Mouse (Mus musculus) hindbrain, postnatal 0 days (tissue): ENCODE data around the gene Col7a1. TPM values are rescaled to one million over a fixed set of nuclear protein-coding genes. Genes with fewer than 3 reads are reported as not detected.

ENCODE experiments used
- ATAC-seq: fragments of 200-750 bp; cut with Nextera tagmentation; 2 replicates; pipeline ENCODE4 v1.8.0; 2017; ENCODE audit warnings: mild to moderate bottlenecking, moderate TSS enrichment, moderate library complexity
- DNase-seq: peaks from one replicate; pipeline ENCODE4 v3.0.0-alpha.2; 2015; ENCODE audit warnings: low spot score
- H3K27ac ChIP-seq: fragments of 300-500 bp; sonication (generic); 2 replicates; pipeline ENCODE4 v1.5.1; 2014; ENCODE audit warnings: mild to moderate bottlenecking
- H3K27me3 ChIP-seq: fragments of 300-500 bp; sonication (generic); 2 replicates; pipeline ENCODE4 v1.6.1; 2014; ENCODE audit warnings: low read length, mixed read lengths; ENCODE audit not compliant: insufficient read depth
- H3K36me3 ChIP-seq: fragments of 300-500 bp; sonication (generic); 2 replicates; pipeline ENCODE4 v1.6.1; 2014; ENCODE audit warnings: low read length, mixed read lengths; ENCODE audit not compliant: insufficient read depth
- H3K4me1 ChIP-seq: fragments of 300-500 bp; sonication (generic); 2 replicates; pipeline ENCODE4 v1.6.1; 2014; ENCODE audit warnings: antibody characterized with exemption, low read length, mixed read lengths; ENCODE audit not compliant: insufficient read depth
- H3K4me2 ChIP-seq: fragments of 300-500 bp; sonication (generic); 2 replicates; pipeline ENCODE4 v1.6.1; 2014; ENCODE audit warnings: low read depth, mild to moderate bottlenecking, low read length, moderate library complexity, mixed read lengths
- H3K4me3 ChIP-seq: fragments of 300-500 bp; sonication (generic); 2 replicates; pipeline ENCODE4 v1.5.1; 2014; ENCODE audit warnings: low read length
- H3K9ac ChIP-seq: fragments of 300-500 bp; sonication (generic); replicated peaks from 2 replicates; pipeline ENCODE4 v1.6.1; 2014; ENCODE audit warnings: mild to moderate bottlenecking, low read length, moderate library complexity, mixed read lengths
- H3K9me3 ChIP-seq: fragments of 300-500 bp; sonication (generic); 2 replicates; pipeline ENCODE4 v1.6.1; 2016; ENCODE audit warnings: low read length, mixed read lengths
- CTCF ChIP-seq: IDR thresholded peaks from 2 replicates; pipeline ENCODE4 v1.5.1; 2016; ENCODE audit warnings: antibody characterized with exemption, control low read depth, low read depth
- WGBS: fragments of 180-500 bp; shearing (Covaris S2); extraction: QIAGEN DNeasy Blood & Tissue Kit; methylation state at CpG from one replicate; pipeline ENCODE4 v1.1.7; 2014; 5-methylcytosine and 5-hydroxymethylcytosine counted together
- polyA plus RNA-seq: library from polyadenylated mRNA; unstranded; fragments of >200 nt; fragmentation: Nextera tagmentation; extraction: Ambion mirVana; gene quantifications from 2 replicates; pipeline ENCODE4 v1.2.1, GENCODE M21; 2015
- total RNA-seq: library from RNA; depleted of rRNA; stranded (reverse); fragments of >200 nt; gene quantifications from 2 replicates; pipeline ENCODE4 v1.2.3, GENCODE M21; 2014

Gene Col7a1
- total and polyA plus RNA-seq, 2 experiments from 2014 or later: 0.69 to 1.9 TPM

DNA sequence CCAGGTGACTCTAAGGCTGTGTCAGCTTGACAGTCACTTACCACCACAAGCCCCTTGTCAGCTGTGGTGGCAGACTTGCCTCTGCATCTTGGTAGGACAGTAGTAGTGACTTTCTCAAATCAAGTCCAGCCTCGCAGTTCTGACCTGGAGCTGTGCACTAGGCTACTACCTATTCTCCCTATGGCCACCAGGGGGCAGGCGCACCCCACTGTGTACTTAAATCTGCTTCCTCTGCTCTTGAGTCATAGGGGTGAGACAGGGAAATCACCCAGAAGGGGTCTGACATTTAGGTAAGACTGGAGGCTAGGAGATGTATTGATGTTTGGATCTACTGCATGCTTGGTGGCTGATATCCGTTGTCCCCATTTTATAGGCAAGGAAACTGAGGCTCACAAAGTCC lies 47.3 kb downstream of the Col7a1 start:
- Histone ChIP-seq H3K9ac (no peak overlapping the region), H3K9me3 (no peaks in the 10 kb centered on the region), H3K36me3 (no peaks in the 10 kb centered on the region; the same call in 1 of the 2 replicates), H3K4me1 (no peaks in the 10 kb centered on the region), H3K27ac (no peak overlapping the region), H3K4me3 (no peak overlapping the region), H3K27me3 (no peaks in the 10 kb centered on the region), H3K4me2 (no peak overlapping the region)
- 15% methylated on average over 3 of the region's 3 CpGs for WGBS
- ATAC-seq: peak; percentile 50; the same call in 1 of the 2 replicates
- peak; percentile 99 for TF ChIP-seq CTCF
- peak; percentile 75 for DNase-seq

DNA sequence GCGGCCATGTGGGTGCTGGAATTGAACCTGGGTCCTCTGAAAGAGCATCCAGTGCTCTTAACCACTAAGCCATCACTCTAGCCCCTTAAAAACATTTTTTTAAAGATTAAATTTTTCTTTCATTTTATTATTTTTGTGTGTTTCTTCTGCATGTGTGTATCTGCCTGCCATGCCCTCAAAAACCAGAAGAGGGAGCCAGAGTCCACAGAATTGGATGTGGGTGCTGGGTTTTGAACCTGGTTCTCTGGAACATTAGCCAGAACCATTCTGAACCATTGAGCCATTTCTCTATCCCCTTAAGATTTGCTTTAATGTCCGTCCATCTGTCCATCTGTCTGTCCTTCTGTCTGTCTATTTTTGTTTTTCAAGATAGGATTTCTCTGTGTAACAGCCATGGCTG lies 49.8 kb downstream of the Col7a1 start:
- DNase-seq (peak; percentile 55), ATAC-seq (no peak)
- TF ChIP-seq CTCF: peak; percentile 79
- peaks cover 6% of the 10 kb centered on the region for H3K36me3 ChIP-seq
- H3K4me3 ChIP-seq: no peak overlapping the region
- no peaks in the 10 kb centered on the region for H3K9me3 ChIP-seq
- H3K9ac ChIP-seq: no peak overlapping the region
- no peak overlapping the region for H3K4me2 ChIP-seq
- H3K4me1 ChIP-seq: no peaks in the 10 kb centered on the region
- no peaks in the 10 kb centered on the region for H3K27me3 ChIP-seq
- H3K27ac ChIP-seq: no peak overlapping the region
- WGBS: 58% methylated on average over 2 of the region's 2 CpGs

DNA sequence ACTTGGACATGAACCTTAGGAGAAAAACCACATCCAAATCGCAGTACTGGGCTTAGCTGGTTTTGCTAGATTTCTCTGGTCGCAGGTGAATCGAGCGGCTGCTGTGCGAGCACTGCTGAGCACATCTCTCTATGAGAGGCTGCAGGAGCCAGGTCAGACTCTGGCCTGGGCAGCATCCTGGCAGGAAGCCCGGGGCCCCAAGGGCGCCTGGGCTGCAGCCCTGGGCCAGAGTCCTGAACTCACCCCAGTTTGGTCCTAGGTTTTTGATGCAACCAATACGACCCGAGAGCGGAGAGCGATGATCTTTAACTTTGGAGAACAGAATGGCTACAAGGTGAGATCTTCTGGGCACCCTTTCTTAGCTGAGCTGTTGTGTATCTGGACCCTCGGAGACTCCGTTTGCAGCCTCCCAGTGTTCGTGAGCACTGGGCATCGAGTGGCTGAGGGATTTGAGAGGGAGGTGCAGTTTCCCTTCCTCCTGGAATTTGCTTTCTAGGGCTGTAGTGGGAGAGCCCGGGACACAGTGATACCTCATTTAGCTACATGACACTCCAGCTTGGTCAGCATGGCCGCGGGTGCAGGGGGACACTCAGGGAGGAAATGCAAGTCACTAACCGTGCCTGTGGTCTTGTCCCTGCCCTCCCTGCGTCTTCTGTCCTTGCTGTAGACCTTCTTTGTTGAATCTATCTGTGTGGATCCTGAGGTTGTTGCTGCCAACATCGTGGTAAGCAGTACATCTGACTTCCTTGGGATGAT lies 53.8 kb downstream of the Col7a1 start:
- no peak for ATAC-seq
- Histone ChIP-seq H3K27me3 (no peaks in the 10 kb centered on the region), H3K9me3 (no peaks in the 10 kb centered on the region), H3K27ac (no peak overlapping the region), H3K4me3 (no peak overlapping the region), H3K4me1 (no peaks in the 10 kb centered on the region), H3K36me3 (peaks cover 6% of the 10 kb centered on the region), H3K9ac (no peak overlapping the region), H3K4me2 (no peak overlapping the region)
- no peak for TF ChIP-seq CTCF
- no peak for DNase-seq
- WGBS: 83% methylated on average over 21 of the region's 21 CpGs

DNA sequence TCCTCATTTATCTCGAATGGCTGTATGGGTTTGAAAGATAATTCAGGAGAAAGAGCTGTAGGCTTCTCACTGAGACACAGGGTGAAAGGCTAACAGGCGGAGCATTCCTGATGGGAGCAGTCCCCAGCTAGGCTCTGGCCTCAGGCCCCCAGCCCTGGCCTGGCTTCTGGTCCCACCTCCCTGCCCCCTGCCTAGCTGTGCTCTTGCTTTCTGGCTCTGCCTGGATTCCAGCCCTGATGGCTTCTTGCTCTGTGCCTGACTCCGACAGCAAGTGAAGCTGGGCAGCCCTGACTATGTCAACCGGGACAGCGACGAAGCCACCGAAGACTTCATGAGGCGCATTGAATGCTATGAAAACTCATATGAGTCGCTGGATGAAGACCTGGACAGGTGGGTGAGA lies 54.7 kb downstream of the Col7a1 start:
- H3K4me3 ChIP-seq: no peak overlapping the region
- no peaks in the 10 kb centered on the region for H3K4me1 ChIP-seq
- no peak for DNase-seq
- peaks cover 6% of the 10 kb centered on the region for H3K36me3 ChIP-seq
- no peak for ATAC-seq
- no peaks in the 10 kb centered on the region for H3K9me3 ChIP-seq
- no peak overlapping the region for H3K4me2 ChIP-seq
- 77% methylated on average over 9 of the region's 9 CpGs for WGBS
- TF ChIP-seq CTCF: no peak
- H3K27ac ChIP-seq: no peak overlapping the region
- H3K27me3 ChIP-seq: no peaks in the 10 kb centered on the region
- H3K9ac ChIP-seq: no peak overlapping the region

DNA sequence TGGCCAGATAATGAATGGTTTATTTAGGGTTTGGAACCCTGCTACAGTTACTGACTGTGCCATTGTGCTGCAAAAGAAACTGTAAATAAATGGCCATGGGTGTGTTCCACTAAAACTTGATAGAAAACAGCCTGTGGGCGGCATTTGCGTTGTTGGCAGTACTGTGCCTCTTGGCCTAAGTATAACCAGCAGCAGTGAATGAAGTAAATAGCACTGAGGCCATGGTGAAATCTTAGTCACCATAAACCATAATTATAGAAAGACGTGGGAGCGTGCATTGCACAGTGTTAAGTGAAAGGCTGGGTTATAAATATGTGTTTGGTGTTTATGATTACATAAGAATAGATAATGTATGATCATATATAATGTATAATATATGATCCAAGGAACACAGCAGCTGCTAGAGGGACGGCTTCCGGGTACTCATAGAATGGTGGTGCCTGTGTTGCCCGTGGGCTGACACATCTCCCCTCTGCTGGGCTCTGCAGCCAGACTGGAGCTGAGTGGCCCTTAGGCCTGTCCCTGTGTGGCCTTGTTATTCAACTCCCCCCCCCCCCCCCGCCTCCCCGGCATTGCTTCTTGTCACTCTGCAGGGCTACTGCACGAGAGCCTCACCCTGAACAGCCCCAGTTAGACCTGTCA lies 55.7 kb downstream of the Col7a1 start:
- DNase-seq (no peak), ATAC-seq (no peak; the same call in 1 of the 2 replicates)
- Histone ChIP-seq H3K27me3 (no peaks in the 10 kb centered on the region), H3K36me3 (peaks cover 6% of the 10 kb centered on the region), H3K4me3 (no peak overlapping the region), H3K4me1 (no peaks in the 10 kb centered on the region), H3K9me3 (no peaks in the 10 kb centered on the region), H3K9ac (no peak overlapping the region), H3K4me2 (no peak overlapping the region), H3K27ac (no peak overlapping the region)
- TF ChIP-seq CTCF: no peak
- 79% methylated on average over 7 of the region's 10 CpGs for WGBS

DNA sequence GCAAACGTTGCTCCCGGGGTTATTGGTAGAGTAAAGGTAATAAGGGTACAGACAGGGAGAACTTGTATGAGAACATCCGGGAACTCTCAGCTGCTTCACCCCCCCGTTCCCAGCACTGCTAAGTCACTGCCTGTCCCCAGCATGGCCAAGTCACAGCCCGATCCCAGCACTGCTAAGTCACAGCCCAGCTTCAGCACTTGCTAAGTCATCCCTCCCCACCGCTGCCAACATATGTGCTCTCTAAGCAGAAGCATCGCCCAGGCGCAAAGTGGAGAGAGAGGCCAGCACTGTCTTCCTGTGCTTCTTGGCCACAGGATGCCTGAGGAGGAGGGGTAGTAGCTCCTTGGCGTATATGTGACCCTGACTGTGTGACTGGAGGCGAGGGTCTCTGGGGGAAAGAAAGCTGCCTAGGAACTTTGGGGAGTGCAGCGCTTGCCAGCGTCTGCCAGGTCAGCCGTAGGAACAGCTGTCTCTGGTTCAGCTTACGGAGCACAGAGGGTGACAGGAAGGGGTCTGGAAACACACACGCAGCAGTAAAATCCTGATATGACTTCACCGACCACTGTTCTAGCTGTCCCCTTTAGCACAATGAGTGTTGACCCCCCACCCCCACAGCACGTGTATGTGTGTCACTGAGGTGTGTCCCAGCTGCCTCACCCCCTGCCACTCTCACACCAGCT lies 56.4 kb downstream of the Col7a1 start:
- Histone ChIP-seq H3K36me3 (peaks cover 6% of the 10 kb centered on the region), H3K27me3 (no peaks in the 10 kb centered on the region), H3K4me2 (no peak overlapping the region), H3K9ac (no peak overlapping the region), H3K4me3 (no peak overlapping the region), H3K4me1 (no peaks in the 10 kb centered on the region), H3K9me3 (no peaks in the 10 kb centered on the region), H3K27ac (no peak overlapping the region)
- 51% methylated on average over 17 of the region's 17 CpGs for WGBS
- peak; percentile 55; the same call in 1 of the 2 replicates for ATAC-seq
- no peak for DNase-seq
- no peak for TF ChIP-seq CTCF
